Mouse (Mus musculus) layer of hippocampus, adult 6 months (tissue): ENCODE measurements around the gene Cdk17. TPM values are rescaled to one million over a fixed set of nuclear protein-coding genes. Genes with fewer than 3 reads are reported as not detected.

Experiments
- long read RNA-seq, 2 experiments: library from polyadenylated mRNA; unstranded; transcript quantifications; one replicate each; pipeline ENCODE4 v2.0.0; 2019 to 2020
- microRNA-seq: library from miRNA; unstranded; fragments of <30 nt; microRNA quantifications from one replicate; pipeline ENCODE4 v1.2.0, GENCODE M21; 2020
- polyA plus RNA-seq: library from polyadenylated mRNA; unstranded; fragments of <200 nt; fragmentation: Nextera tagmentation; gene quantifications from 2 replicates; pipeline ENCODE4 v1.2.3, GENCODE M21; 2021

The Cdk17 gene
- polyA plus RNA-seq: 20.2 and 20.5 TPM in 2 replicates
- long read RNA-seq, experiment 1, transcript Cdk17-201 (17 exons, 3,615 nt): major isoform, 6 of 78 reads
- long read RNA-seq, experiment 1, partial matches to known transcripts: 37 of 78 reads
- long read RNA-seq, experiment 1, other reads (novel, unspliced or antisense): 35 of 78 reads
- long read RNA-seq, experiment 2, transcript Cdk17-201 (17 exons, 3,615 nt): major isoform, 40 of 117 reads
- long read RNA-seq, experiment 2, partial matches to known transcripts: 48 of 117 reads
- long read RNA-seq, experiment 2, other reads (novel, unspliced or antisense): 29 of 117 reads

GRCm38 (mm10) chr10:93160807-93161510, at the start of gene Cdk17:
Gene Cdk17, plus strand, starts transcription at chr10:93160875.

GRCm38 (mm10) chr10:93310721-93311411, 150.2 kb downstream of the Cdk17 start, which contains the start of gene Elk3:
Gene Elk3, minus strand, starts transcription at chr10:93311135.

Small RNAs within 50 kb of the gene (microRNA-seq; reads per million reads assigned to microRNA genes)
- 0.64 reads per million for gene Mir1931

Other genes starting within 250 kb of the Cdk17 start
- 1.6 and 2.5 TPM in 2 replicates for gene Cfap54, start 79.3 kb upstream of the Cdk17 start, polyA plus RNA-seq
- gene Elk3, start 150.3 kb downstream of the Cdk17 start, polyA plus RNA-seq: 1.6 TPM in 2 replicates